Mouse (Mus musculus) skeletal muscle tissue, adult 2 months (tissue): ENCODE results near the gene Fam189a1.

Experiments used
- DNase-seq: peaks from one replicate; pipeline ENCODE4 v3.0.0-alpha.2; 2012; ENCODE audit warnings: low read depth, low spot score

The Fam189a1 gene

GRCm38 (mm10) chr7:65104207-65105096, 51.9 kb downstream of the Fam189a1 start:
- DNase-seq, result no peak

GRCm38 (mm10) chr7:65101661-65102060, 54.7 kb downstream of the Fam189a1 start:
- DNase-seq, result no peak

- no peak for DNase-seq
Measured at GRCm38 (mm10) chr7:65097708-65098107, 58.7 kb downstream of the Fam189a1 start.

GRCm38 (mm10) chr7:65095631-65096107, 60.7 kb downstream of the Fam189a1 start:
- DNase-seq, result peak; percentile 4

DNA sequence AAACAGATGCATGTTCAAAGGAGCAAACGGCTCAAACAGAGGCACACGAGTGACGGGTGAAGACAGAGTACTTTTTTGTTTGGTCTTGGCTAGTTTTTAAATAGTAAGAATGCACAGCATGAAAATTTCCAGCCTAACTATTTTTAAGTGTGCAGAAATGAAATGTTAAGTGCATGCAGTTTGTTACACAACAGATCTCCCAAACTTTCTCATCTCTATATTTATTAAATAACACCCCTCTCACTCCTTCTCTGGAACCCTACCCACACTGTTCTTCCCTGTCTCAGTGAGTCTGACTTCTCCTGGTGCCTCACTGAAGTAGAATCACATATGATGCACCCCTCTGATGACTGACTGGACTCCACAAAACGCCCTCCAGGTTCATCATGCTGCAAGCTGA, 63.1 kb downstream of the Fam189a1 start:
- DNase-seq, result no peak

- DNase-seq, result no peak
Measured at GRCm38 (mm10) chr7:65091486-65091885, 64.9 kb downstream of the Fam189a1 start.

DNA sequence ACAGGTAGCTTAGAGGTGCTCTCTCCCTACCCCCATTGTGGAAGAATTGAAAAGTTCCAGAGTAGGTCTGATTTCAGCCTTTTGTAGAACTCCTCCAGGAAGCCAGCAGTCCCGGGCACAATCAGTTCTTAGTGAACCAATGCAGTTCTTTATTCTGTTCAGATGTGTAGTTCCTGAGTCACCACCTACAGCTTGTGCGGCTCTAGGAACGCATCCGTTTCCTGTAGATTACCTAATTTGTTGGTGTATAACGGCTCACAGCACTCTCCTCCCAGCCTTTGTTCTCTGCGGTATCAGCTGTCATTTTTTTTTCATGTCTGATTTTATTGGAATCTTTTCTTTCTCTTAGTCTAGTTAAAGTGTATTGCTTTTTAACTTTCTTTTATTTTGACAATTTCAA, 70.4 kb downstream of the Fam189a1 start:
- no peak for DNase-seq

DNA sequence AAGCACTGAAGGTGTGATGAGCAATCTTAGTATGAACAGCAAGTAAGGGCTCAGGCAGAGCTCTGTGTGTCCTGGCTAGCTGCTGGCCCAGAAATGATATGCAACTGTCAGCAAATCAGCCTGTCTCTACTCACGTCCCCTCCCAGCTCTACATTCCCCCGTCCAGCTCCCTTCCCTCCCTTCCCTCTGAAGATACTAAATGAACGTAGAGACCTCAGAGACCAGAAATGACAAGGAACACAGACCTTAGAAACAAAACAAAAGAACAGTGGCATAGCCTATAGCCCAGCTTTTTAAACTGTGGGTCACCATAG, 73.6 kb downstream of the Fam189a1 start:
- DNase-seq, result no peak

GRCm38 (mm10) chr7:65081979-65082777, 74.2 kb downstream of the Fam189a1 start:
- no peak for DNase-seq

GRCm38 (mm10) chr7:65076134-65076533, 80.2 kb downstream of the Fam189a1 start:
- no peak for DNase-seq

DNA sequence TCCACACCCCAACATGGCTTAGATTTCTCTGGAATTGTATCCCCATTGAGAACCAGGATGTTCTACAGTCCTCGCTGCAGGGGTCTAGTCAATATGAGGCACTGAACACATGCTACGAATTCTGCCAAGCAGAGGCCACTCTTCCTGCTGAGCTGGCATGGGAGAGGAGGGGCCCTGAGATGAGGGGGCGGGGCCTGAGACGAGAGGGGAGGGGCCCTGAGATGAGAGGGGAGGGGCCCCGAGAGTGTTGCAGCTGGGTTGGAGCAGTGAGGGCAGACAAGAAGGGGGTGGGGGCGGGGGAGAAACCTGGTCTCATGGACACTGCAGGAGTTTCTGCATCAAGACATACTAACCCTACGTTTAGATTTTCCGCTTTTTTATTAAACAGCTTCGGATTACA, 82.2 kb downstream of the Fam189a1 start:
- DNase-seq, result no peak

- DNase-seq, result peak; percentile 3
Measured at GRCm38 (mm10) chr7:65073555-65073954, 82.8 kb downstream of the Fam189a1 start.

- no peak for DNase-seq
Measured at GRCm38 (mm10) chr7:65066211-65066610, 90.2 kb downstream of the Fam189a1 start.

DNA sequence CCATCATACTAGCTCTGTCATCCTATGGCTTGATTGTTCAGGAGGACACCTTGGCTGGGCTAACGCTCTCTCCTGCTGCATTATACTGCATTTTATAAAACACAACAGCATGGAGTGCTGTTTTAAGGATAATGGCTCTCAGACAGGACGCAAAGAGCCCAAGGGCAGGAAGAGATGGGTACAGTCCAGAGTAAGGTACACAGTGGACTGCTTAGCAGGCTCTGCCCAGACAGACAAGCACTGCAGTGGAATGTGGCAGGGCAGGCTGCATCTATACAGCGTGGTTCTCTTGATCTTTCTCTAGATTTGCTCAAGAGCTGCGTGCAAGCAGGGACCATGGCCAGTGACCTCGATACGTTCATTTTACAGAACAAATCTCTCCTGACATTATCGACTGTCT, 90.9 kb downstream of the Fam189a1 start:
- DNase-seq, result no peak

- DNase-seq, result no peak
Measured at GRCm38 (mm10) chr7:65064638-65065037, 91.7 kb downstream of the Fam189a1 start.

DNA sequence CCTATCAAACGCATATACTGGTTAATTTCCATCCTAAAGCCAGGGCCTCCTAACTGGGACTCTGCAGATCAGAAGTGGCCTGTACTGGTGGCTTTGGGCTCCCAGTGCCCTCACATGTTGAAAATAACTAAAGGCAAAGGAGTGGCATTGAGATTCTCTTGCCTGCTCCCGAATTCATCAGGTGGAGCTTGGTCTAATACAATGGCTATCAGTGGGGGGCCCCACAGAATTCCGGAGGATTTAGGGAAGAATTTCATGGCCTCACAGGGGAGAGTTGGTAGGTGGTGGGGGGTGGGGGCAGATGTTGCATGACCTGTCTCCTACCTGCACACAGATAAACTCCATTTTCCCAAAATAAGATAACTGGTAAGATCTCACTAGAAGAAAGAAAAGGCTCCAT, 92.3 kb downstream of the Fam189a1 start:
- no peak for DNase-seq

DNA sequence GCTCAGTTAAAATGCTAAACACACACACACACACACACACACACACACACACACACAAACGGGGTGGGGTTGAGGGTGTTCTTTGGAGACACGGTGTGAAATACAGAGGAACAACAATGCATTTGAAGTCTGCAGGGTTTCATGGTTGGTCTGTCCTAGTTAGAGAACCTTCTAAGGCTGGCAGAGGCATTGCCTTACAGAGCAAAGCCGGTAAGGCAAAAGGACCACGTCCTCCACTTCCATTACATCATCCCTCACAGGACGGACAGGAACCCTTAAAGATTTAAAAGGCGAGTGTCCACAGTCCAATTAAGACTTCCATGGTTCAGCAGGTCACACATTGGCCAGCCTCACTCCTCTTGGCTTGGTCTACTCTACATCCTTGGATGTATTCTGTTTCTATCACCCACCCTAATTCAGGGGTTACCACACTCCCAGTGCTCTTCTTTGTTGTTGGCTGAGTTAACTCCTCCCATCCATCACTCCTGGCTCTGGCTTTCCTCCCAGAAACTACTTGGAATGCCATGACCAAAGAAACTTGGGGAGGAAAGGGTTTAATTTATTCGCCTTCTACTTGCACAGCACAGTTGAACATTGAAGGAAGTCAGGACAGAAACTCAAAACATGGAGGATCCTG, 96.1 kb downstream of the Fam189a1 start:
- no peak for DNase-seq

DNA sequence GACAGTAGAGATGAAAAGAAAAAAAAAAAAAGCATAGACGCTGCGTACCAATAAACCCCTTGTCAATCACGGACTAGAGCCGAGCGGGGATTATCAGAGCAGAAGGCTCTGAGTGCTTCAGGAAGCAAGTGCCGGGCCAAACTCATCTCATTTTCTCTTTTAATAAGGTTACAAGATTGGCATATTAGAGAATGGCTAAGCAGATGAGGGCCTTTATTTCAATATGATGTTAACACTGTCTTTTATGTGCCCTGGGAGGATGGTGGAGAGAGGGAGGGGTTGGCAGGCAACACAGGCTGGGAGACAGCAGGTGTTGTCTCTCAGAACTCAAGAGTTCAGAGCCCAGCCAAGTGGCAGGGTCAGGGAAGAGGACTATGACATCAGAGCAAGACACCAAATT, 99.5 kb downstream of the Fam189a1 start:
- DNase-seq, result no peak

GRCm38 (mm10) chr7:65051986-65052385, 104.4 kb downstream of the Fam189a1 start:
- no peak for DNase-seq

- DNase-seq, result no peak
Measured at GRCm38 (mm10) chr7:65049236-65049954, 107.0 kb downstream of the Fam189a1 start.

DNA sequence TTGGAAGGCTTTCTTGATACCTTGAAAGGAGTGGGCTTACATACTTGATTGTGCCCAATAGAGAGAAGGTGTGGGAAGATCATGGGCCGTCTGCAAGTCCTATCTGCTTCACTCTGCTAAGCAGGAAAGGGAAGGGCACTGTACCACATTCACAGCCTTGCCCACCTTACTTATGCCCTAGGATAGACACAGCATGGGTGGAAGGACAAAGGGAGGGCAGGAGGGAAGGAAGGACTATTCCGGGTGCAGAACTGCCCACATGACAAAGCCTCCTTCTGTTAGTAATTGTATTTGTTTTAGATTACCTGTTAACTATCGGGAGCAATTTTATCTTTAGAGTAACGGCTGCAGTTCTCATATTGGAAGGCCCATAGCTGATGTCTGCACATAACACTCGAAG, 108.7 kb downstream of the Fam189a1 start:
- DNase-seq, result no peak

DNA sequence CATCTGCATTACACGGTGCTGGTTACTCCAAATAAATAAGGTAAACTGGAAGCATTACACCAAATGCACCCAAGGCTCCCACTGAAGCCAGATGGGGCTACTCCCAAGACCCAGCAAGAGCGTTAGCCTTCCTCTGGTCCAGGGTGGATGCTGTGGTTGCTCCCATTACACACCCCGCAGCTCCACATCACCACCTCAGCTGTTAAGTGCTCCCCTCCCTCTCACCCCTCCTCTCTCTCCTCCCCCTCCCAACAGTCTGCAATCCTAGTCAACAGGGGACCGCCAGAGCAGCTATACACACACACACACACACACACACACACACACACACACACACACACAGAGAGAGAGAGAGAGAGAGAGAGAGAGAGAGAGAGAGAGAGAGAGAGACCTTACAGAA, 109.7 kb downstream of the Fam189a1 start:
- no peak for DNase-seq
